Mouse (Mus musculus): ENCODE data around the gene 1500009C09Rik.
A peak's percentile ranks its signal among the peaks of the same experiment; 100 is the strongest.

Gene 1500009C09Rik

DNA sequence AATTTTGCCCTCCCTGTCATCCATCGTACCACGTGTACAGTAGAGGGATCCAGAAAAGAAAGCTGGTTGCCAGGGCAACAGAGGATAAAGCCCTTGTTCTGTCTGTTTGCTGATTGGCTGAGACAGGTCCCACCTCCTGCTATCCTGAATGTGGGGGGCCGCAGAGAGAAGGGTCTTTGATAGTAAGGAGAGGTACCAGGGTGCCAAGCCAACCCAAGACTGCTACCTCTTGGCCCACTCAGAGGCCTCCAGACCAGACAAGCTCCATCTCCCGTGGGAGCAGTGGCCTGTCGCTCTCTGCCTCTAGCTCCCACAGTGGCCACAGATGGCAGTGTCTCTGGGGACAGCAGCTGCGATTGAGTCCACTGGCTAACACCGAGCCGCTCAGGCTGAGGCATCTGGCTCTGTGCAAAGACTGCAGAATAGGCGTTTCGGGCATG lies 3.8 kb downstream of the 1500009C09Rik start:
- no peak for DNase-seq

DNA sequence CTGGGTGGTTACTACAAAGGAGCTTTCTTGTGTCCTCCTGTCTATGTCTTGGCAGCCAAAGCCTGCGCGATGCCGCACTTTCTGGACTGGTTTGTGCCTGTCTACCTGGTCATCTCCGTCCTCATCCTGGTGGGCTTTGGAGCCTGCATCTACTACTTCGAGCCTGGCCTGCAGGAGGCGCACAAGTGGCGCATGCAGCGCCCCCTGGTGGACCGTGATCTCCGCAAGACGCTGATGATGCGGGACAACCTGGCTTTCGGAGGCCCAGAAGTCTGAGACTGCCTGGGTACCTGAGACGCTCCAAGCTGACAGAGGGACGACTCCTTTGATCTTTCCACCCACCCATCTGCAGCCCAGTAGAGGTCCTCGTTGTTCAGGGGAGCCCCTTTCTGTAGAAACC lies 7.3 kb downstream of the 1500009C09Rik start:
- peak; percentile 70 to 76 for DNase-seq

DNA sequence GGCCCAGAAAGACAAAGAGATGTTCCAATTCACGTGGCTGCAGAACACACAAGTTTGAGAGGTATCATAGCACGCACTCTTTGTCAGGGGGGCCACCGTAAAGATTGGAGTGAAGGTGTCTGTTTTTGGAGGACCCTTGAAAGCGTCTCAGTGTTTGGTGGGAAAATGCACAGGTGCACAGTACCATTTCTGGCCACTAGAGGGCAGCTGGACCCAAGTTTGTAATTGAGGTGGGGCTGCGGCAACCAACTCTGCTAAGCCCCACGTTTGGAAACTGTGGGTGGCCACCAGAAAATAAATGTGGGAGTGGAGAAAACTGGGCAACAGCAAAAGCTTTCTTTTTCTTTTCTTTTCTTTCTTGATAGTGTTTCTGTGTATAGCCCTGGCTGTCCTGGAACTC lies 14.2 kb downstream of the 1500009C09Rik start:
- peak; percentile 59 to 79 for DNase-seq

DNA sequence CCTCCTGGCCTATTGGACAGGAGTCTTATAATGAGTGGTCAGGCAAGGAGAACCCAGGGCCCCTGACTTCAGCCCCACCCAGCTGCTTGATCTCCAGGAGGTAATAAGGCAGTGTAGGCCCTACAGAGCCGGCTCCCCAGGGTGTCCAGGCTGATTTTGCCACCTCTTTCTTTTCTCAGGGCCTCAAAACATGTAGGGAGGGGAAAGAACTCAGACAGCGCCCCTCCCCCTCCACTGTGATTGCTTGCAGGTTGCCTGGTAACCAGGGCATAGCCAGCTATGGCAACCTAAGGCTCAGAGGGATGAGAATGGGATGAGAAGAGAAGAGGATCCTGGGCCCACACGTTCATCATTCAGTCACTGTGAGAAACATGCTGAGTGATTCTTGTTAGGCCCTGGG lies 16.0 kb downstream of the 1500009C09Rik start:
- DNase-seq: no peak

DNA sequence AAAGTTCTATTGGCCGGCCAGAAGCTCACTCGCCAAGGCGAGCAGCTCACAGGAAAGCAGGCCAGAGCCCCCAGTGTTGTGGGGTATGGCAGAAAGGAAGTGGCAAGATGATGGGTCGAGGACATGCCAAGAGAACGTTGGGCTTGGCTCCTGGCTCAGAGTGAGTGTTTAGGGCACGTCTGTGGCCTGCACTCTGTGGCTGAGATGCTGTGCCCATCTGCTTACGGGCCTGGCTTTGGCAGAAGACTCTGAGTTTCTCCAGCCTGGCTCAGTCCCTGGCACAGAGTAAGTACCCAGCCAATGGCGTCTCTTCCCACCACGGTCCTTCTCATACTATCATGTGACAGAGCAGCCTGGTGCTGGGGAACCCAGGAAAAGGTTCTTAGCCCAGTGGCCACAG lies 16.6 kb downstream of the 1500009C09Rik start:
- DNase-seq: no peak

DNA sequence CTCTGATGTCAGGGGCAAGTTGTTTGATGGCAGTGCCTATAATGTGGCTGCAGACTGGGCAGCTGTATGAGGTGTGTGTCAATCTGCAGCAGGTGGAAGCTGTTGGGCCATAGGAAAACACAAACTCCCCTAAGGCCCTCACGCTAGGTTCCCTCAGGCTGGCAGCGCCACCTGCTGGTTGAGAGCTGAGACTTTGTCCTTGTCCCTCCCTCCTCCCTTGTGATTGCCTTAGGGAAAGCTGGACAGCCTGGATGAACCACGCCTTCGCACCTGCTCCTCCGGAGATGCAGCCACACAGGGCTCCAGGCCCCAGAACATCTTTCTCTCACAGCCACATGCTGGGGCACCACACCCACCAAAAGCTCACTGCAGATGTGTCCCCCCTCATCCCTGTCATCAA lies 19.0 kb downstream of the 1500009C09Rik start:
- peak; percentile 76 to 77 for DNase-seq

DNA sequence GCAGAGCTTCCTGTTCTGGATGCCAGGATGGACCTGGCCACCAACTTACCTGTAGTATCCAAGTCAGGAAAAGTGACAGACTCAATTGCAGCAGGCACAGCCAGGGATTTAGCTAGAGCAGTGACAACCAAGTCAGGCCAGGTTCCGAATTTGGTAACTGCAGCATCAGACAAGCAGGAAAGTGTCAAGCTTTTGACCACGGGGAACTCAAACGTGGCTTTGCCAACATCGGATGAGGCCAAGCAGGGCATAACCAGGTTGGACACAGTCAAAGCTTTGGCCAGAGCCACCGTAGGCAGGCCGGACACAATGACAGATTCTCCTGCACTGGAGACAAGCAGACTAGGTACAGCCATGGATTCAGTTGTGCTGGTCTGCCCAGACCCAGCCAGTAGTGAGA lies 20.1 kb downstream of the 1500009C09Rik start:
- DNase-seq: no peak

DNA sequence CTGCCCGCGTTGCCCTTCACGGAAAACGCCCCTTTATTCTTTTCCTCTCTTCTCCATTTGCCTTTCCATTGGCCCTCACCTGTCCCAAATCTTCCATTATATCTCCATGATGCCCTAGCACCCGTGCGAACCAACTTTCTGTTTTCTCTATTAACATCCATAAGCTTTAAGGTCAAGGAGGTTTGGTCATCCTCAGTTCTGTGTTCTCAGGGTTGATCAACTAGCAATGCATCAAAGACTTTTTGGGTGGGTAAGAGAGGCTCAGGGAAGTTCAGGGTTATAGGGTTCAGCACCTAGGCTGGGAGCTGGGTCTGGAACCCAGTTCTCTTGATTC lies 22.4 kb downstream of the 1500009C09Rik start, which contains the start of gene Sept3:
TSS of gene Sept3 (plus strand) at position 301 of the 334 bp plus-strand sequence.
- no peak for DNase-seq

DNA sequence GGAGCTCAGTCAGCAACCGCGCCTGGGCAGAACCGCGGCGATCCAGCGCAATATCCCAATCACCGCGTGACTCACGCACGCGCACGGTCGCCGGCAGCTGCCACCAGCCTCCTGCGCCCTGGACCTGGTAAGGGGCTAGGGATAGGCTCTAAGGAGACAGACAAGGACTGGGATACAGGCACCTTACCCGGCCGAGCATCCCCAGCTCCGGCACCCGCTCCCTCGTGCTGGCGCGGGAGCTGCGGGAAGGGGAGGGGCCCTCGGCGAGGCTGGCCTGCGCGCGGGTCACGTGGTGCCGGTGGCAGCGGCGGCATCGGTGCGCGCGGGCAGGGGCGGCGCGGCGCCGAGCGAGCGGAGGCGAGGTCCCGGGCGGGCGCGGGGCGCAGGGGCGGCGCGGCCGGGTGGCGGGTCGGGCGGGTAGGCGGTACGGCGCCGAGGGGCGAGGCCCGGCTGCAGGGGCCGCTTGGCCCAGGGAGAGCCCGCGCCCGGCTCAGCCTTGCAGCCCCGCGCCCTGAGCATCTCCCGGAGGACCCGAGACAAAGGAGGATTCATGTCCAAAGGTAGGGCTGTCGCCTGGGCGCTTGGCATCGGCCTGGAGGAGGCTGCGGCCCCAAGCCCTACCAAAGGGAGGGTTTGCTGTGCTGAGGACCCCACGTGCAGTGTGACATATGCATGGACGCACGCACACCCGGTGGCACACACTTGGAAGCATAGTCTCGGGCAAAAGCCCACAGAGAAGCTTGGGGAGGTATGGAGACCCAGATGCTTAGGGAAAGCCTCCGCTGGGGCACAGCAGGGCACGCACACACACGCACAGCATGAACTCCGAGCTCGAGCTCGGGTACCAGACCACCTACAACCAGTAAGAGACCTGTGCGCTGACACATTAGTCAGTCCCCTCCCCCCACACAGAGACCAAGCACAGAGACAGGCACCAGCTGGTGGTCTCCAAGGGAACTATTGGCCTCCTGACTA lies 23.0 kb downstream of the 1500009C09Rik start:
- DNase-seq: no peak

DNA sequence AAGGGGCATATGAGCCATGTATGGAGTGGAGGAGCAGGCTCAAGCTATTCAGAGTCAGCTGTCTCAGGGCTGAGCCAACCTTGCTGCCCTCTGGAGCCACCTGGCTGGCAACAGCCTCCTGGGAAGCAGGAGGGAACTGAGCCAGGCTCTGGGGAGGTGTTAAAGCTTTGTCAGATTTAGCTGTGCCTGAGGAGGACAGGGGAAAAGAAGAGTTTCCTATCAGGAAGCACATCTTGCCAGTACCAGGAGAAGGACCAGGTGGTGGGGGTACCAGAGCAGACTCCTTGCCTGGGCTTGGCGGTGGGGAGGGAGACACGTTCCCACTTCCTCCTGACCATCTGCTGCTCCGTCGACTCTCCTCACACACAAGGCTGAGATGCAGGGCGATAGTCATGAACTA lies 25.4 kb downstream of the 1500009C09Rik start:
- no peak for DNase-seq

DNA sequence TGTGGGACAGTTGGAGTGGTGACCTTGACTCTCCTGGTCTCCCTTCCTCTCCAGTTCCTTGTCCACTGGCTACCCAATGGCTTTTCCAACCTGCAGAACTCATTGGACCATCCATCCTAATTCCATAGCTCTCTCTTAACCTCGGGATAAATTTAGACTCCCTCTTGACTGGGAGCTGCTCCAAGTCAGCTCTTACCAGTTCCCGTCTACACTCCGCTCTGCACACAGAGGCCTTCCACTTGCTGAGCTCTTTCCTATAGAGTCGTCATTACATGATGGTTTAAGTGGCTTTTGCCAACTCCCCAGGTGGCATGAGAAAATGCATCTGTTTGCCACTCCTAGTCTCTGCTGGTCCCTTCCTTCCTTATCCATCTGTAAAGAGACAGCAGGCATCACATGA lies 28.4 kb downstream of the 1500009C09Rik start:
- no peak for DNase-seq

DNA sequence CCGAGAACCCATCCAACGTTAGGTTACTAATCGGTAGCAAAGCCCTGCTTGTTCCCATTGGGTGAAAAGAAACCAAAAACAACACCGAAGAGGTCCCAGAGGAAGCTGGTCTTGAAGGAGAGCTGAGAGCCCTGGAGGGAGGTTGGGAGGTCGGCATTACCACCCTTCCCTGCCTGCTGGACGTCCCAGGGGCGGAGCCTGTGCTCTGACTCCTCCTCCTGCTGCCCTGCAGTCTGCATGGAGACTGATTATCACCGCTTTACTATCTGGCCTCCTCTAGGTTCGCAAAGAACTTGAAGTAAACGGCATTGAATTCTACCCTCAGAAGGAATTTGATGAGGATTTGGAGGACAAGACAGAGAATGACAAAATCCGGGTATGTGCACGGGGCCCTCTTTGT lies 34.0 kb downstream of the 1500009C09Rik start:
- DNase-seq: no peak

DNA sequence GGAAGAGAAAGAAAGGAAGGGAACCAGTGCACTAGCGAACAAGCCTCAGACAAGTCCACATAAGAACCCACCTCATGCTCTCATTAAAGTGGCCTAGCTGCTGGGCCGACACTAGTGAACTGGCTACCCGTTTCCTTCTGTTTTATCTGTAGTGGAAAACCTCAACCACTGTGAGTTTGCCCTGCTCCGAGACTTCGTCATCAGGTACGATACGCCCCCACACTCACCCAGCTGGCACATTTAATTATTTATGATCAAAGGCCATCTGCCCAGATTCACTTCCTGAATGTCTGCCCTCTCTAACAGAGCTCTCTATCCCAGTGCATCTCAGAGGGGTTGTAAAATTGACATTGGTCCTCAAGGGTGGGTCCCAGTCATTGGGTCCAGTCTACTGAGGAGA lies 38.1 kb downstream of the 1500009C09Rik start:
- no peak for DNase-seq

DNA sequence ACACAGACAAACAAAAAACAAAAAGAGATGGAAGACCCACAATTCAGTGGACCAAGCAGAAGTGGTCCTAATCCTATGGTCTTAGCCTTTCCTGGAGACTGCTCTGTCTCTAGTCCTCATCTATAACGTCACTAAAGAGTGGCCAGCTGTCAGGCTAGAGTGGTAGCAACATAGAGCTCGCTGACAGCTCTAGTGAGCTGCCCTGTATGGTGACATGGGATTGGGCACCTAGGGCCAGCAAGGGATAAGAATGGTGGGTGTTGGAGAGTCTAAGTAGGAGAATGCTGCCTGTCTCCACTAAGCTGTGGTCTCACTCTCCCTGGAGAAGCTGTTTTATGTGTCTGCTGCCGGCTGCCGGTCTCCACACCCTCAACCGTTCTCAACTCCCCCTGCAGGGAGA lies 40.7 kb downstream of the 1500009C09Rik start:
- DNase-seq: no peak

DNA sequence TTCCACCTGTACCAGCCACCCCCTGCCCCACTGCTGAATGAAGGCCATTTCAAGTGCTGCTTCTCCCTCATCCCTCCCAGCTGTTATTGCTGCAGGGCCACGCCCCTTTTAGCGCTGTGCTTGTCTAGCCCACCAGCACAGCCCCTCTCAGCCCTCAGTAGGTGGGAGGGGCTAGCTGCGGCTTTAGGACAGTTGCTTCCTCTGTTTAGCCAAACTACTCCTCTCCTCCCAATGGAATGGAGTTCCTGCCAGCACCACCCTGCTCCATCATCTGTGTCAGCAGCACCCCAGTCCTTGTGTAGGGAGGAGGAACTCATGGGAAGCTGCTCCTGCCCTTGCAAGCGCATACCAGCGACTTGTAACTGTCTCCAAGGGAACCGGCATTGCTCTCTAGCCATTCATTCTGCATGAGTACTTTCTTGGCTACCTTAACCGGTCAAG lies 41.1 kb downstream of the 1500009C09Rik start:
- DNase-seq: peak in 1 of 2 experiments; percentile 45

DNA sequence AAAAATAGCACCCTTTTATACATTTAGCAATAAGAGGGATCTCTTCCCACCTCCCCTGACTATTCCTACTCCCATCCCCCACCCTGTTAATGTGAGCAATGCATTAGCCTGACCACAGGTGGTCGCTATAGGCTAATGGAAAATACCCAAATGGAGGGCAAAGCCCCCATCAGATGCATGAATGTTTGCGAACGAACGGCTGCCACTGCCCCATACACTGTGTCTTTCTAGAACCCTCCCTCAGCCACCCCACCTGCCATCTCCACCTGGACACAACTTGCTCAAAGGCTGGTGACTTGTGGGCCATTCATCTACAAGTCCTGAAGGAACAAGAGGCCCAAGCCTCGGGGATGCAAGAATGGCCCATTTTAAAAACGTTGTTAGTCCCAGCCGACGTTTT lies 41.9 kb downstream of the 1500009C09Rik start:
- no peak for DNase-seq

DNA sequence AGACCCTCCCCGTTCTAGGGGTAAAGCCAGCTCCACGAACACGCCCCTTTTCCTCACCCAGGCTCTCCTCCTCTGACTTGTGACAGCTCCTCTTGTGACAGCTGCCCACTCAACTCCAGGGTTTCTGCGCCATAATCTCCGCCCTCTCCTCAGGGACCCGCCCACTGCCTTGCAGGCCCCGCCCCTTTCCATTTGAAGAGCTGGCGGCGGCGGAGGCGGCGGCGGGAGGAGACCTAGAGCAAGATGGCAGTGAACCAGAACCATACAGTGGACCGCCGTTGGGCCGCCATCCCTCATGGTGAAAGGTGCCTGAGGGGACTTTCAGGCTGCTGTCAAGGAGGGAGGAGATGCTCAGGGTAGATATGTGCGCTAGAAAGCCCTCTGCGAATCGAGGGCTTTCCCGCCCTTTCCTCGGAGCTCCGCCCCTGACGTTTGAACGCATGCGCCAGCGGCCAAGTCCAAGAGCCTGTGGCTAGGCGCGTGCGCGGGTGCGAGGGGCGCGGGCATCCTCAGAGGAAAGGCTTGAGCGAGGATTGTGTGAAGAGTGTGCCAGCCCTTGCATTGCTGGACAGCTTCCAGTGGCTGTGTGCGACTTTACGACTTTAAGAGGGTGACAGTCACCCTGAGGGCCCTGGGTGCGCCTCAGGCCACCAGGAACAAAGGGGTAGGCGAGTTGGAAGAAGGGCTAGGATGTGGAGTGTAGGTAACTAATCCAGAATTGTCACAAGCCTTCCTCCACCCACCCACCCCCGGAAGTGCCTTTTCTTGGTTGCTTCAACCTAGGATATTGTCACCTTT lies 46.8 kb downstream of the 1500009C09Rik start, which contains the start of gene Wbp2nl:
TSS of gene Wbp2nl (plus strand) at position 191 of the 798 bp plus-strand sequence.
- DNase-seq: no peak

DNA sequence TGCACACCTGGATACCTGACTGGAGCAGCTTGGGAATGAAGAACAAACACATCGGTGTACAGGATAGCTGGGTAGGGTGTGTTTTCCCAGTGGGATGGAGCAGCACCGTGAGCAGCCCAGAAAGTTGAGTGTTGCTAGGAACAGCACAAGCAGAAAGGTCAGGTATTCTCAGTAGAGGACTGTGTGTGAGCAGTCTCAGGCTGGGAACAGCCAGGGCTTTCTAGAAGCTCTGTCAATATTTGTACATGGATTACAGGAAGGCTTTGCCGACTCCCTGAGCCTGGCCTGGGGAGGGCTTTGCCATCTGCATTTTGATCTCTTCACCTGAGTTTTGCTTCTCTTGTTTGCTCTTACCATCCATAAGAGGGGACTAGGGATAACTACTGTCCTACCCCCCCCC lies 54.9 kb downstream of the 1500009C09Rik start:
- no peak for DNase-seq

DNA sequence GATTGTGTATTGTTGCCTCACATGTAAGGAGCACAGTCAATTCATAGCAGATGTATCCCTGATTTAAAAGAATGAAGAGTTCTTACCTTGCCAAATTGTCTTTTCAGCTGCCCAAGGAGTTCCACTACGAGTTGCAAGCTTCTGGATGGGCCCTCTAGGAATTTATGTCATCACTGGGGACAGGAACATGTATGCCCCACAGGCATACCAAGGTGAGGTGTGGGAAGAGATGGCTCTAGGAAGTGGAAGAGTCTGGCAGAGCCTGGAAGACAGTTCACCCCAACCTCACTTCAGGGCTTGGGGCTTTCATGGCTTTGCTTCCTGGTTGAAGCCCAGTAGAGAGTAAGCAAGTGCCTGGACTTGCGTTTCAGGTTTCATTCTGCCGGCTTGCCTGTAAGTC lies 56.2 kb downstream of the 1500009C09Rik start:
- no peak for DNase-seq

All from kidney, postnatal 25 days (tissue).